Mouse (Mus musculus): ENCODE data around the gene Lrba. TPM values are rescaled to one million over a fixed set of nuclear protein-coding genes. Genes with fewer than 3 reads are reported as not detected.

Lrba gene
- polyA plus RNA-seq, 1 experiment from 2014 or later = 4.4 TPM

DNA sequence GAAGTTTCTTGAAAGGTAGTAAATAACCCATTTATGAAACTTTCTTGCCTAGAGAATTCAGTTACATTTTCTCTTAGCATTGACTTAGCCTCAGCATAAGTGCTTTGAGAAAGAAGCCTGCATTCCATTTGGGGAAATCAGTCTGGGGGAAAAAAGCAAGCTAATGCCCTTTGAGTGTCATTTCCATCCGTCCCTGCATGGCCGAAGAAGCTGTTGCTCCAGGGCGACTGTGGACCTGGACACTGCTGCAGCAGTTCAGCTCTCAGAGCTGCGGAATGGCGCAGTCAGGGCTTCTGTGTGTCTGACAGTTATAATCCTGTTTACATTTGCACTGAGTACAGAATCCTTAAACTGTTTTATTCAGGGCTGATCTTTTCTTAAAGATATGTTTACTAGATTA lies 327.7 kb downstream of the Lrba start:
- Histone ChIP-seq H3K9me3 (no peaks in the 10 kb centered on the region), H3K36me3 (replicated peaks) (no peaks in the 10 kb centered on the region), H3K27ac (no peak overlapping the region), H3K27me3 (peaks cover 69% of the 10 kb centered on the region), H3K9ac (no peak overlapping the region), H3K4me3 (replicated peaks) (no peak overlapping the region), H3K4me1 (peaks cover 28% of the 10 kb centered on the region), H3K4me2 (no peak overlapping the region)
- whole genome bisulfite sequencing = 9% methylated on average over 5 of the region's 5 CpGs
- no peak for ATAC-seq (ENCODE audit: low FRiP score)

DNA sequence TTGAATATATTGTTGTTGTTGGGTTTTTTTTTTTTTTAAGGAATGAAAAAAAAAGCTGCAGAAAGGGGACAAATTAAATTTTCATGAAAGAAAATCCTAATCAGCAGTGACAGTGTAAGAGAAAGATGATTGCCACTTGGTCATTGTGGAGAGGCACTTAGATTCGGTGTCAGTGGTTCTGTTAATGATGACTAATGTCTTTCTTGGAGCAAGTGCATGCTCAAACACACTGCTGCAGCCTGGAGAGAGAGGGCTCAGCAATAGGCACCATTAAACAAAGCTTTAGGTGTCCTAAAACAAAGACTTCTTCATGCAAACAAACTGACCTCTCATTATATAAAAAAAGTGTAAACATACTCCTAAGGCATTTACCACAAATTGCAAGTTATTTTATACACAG lies 334.5 kb downstream of the Lrba start:
- Histone ChIP-seq H3K4me3 (replicated peaks) (no peak overlapping the region), H3K36me3 (replicated peaks) (no peaks in the 10 kb centered on the region), H3K4me2 (no peak overlapping the region), H3K27ac (no peak overlapping the region), H3K27me3 (peaks cover 55% of the 10 kb centered on the region), H3K9ac (no peak overlapping the region), H3K4me1 (peaks cover 12% of the 10 kb centered on the region; the same call in 1 of the 2 replicates), H3K9me3 (no peaks in the 10 kb centered on the region)
- no peak for ATAC-seq (ENCODE audit: low FRiP score)
- 26% methylated on average over 1 of the region's 1 CpGs for WGBS

DNA sequence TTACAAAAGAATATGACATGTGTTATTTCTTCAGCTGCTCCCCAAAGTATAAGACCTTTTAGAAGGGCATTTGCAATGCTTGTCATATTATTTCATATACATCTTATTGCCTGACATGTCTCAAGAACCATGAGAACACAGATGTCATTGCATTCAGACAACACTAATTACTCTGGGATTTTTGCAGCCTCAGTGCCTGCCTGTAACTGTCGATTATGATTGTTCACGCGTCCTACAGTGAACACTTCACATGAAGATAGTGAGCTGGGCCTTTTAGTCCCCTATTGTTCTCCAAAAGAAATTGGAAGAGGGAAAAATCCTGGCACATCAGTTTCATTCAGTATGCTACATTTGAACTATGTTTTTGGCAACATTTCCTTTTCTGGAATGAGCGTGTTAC lies 335.2 kb downstream of the Lrba start:
- H3K4me1 ChIP-seq = peaks cover 12% of the 10 kb centered on the region; the same call in 1 of the 2 replicates
- ATAC-seq (ENCODE audit: low FRiP score) = no peak
- H3K36me3 ChIP-seq (replicated peaks) = no peaks in the 10 kb centered on the region
- no peak overlapping the region for H3K4me3 ChIP-seq (replicated peaks)
- no peak overlapping the region for H3K27ac ChIP-seq
- H3K9me3 ChIP-seq = no peaks in the 10 kb centered on the region
- no peak overlapping the region for H3K4me2 ChIP-seq
- peaks cover 51% of the 10 kb centered on the region for H3K27me3 ChIP-seq
- H3K9ac ChIP-seq = no peak overlapping the region
- WGBS = 60% methylated on average over 4 of the region's 4 CpGs

DNA sequence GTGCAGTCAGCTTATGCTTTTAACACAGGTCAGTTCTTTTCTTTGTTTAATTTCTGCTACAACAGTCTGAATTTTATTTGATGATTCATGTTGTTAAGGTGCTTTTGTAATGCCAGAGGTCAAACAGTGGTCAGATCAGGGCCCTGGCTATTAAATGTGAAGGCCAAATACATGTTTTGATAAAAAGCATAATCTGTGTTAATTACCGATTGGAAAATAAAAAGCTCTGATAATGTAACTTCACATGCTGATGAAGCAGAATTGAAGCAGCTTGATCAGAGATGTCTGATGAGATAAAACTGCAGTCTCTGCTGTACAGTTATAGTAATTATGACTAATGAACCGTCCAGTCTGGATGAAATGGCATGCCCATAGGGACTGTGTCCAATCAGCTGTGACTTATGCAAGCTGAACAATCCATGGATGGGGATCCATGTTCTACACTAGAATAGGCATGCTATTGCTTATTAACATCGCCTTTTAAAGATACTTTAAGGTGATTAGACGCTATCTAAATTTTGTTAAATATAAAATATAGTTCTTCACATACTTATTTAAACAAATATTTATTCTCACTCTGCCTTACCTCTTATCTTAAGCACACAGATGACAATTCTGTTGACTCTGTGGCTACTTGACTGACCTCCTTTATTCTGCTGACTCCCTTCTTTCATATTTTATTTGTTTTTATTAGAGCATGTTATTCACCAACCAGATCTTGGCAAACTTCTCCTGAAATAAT lies 336.0 kb downstream of the Lrba start:
- H3K9ac ChIP-seq = no peak overlapping the region
- H3K4me3 ChIP-seq (replicated peaks) = no peak overlapping the region
- no peak overlapping the region for H3K27ac ChIP-seq
- ATAC-seq (ENCODE audit: low FRiP score) = no peak
- 82% methylated on average over 4 of the region's 4 CpGs for WGBS
- peaks cover 48% of the 10 kb centered on the region for H3K27me3 ChIP-seq
- peaks cover 12% of the 10 kb centered on the region; the same call in 1 of the 2 replicates for H3K4me1 ChIP-seq
- no peak overlapping the region for H3K4me2 ChIP-seq
- H3K9me3 ChIP-seq = no peaks in the 10 kb centered on the region
- H3K36me3 ChIP-seq (replicated peaks) = no peaks in the 10 kb centered on the region

DNA sequence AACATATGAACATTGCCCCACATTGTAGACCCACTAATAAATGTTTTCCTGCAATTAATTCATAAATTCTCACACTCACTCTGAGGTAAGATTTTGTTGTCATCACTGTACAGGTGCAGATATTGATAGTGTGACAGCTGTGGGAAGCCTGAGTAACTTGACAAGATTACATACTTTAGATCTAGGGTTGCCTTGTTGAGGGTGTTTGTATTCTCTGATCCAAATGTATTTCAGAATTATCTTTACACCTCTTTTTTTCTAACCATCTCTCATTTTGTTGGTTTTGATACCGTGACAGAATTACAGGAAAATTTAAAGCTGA lies 336.5 kb downstream of the Lrba start:
- WGBS = 96% methylated on average over 1 of the region's 1 CpGs
- H3K27me3 ChIP-seq = peaks cover 49% of the 10 kb centered on the region

DNA sequence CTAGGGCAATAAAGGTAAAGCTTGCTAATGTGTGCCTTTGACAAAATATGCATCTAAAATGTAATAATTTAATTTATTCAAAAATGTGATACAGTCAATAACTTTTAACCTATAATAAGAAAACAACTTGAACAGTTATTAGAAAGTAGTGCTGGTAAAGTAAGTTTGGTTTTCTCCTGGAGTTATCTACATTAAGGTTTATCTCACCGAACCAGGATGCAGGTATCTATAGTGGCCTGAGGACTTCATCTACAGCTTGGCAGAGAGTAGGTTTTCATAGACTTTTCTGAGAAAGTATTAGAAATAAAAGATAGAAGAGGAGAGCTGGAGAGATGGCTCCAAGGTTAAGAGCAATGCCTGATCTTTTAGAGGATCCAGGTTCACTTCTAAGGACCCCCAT lies 336.9 kb downstream of the Lrba start:
- H3K36me3 ChIP-seq (replicated peaks) = no peaks in the 10 kb centered on the region
- no peak overlapping the region for H3K4me2 ChIP-seq
- ATAC-seq (ENCODE audit: low FRiP score) = no peak
- no peak overlapping the region for H3K4me3 ChIP-seq (replicated peaks)
- H3K27me3 ChIP-seq = peaks cover 51% of the 10 kb centered on the region
- H3K27ac ChIP-seq = no peak overlapping the region
- H3K4me1 ChIP-seq = peaks cover 12% of the 10 kb centered on the region; the same call in 1 of the 2 replicates
- no peaks in the 10 kb centered on the region for H3K9me3 ChIP-seq
- WGBS = 100% methylated on average over 1 of the region's 1 CpGs
- H3K9ac ChIP-seq = no peak overlapping the region

More for the DNA sequence above, 336.5 kb downstream of the Lrba start:
- no peak overlapping the region for H3K27ac ChIP-seq
- H3K9ac ChIP-seq = no peak overlapping the region
- H3K4me3 ChIP-seq (replicated peaks) = no peak overlapping the region
- H3K9me3 ChIP-seq = no peaks in the 10 kb centered on the region
- H3K36me3 ChIP-seq (replicated peaks) = no peaks in the 10 kb centered on the region
- ATAC-seq (ENCODE audit: low FRiP score) = no peak
- H3K4me2 ChIP-seq = no peak overlapping the region
- peaks cover 12% of the 10 kb centered on the region; the same call in 1 of the 2 replicates for H3K4me1 ChIP-seq

DNA sequence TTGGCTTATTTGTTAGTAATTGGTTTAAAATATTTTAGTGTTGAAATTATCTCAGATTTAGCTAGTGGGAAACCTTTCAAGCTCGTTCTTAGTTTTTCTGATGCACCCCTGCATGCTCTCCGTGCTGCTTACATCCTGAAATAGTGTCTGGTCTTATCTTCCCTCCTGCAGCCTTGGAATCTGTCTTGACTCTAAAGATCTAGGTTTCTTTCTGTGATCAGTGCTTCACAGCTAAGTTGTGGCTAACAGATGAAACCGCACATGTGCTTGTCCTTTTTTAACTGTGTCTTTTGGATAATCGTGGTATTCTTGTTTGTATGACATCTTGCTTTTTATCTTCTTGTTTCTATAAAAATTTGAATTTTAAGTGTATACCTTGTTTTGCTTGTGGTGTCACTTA lies 342.8 kb downstream of the Lrba start:
- no peaks in the 10 kb centered on the region for H3K36me3 ChIP-seq (replicated peaks)
- peaks cover 48% of the 10 kb centered on the region for H3K27me3 ChIP-seq
- no peak overlapping the region for H3K4me3 ChIP-seq (replicated peaks)
- 85% methylated on average over 4 of the region's 4 CpGs for WGBS
- H3K9me3 ChIP-seq = no peaks in the 10 kb centered on the region
- H3K9ac ChIP-seq = no peak overlapping the region
- no peaks in the 10 kb centered on the region for H3K4me1 ChIP-seq
- no peak for ATAC-seq (ENCODE audit: low FRiP score)
- H3K27ac ChIP-seq = no peak overlapping the region
- H3K4me2 ChIP-seq = no peak overlapping the region

DNA sequence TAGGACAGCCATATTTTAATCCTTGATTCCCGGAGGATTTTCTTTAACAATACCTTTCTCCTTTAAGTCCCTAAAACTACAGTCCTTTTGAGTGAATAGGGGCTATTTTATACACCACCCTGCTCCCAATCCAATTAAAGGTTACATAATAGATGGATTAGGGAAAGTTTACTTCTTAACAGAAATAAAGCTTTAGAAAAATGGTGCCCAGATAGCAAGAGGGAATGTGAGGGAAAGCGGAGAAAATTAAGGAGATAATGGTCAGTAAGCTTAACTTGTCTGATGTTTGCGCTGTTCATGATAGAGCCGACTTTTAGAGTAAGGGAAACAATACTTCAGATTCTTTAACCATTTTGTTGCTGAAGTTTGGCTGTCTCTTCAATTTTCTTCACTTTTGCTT lies 347.0 kb downstream of the Lrba start:
- no peak overlapping the region for H3K27ac ChIP-seq
- no peak overlapping the region for H3K4me3 ChIP-seq (replicated peaks)
- no peak overlapping the region for H3K9ac ChIP-seq
- H3K4me1 ChIP-seq = no peaks in the 10 kb centered on the region; the same call in 1 of the 2 replicates
- H3K4me2 ChIP-seq = no peak overlapping the region
- H3K9me3 ChIP-seq = no peaks in the 10 kb centered on the region
- no peak for ATAC-seq (ENCODE audit: low FRiP score)
- 3% methylated on average over 4 of the region's 4 CpGs for WGBS
- peaks cover 45% of the 10 kb centered on the region for H3K27me3 ChIP-seq
- no peaks in the 10 kb centered on the region for H3K36me3 ChIP-seq (replicated peaks)

DNA sequence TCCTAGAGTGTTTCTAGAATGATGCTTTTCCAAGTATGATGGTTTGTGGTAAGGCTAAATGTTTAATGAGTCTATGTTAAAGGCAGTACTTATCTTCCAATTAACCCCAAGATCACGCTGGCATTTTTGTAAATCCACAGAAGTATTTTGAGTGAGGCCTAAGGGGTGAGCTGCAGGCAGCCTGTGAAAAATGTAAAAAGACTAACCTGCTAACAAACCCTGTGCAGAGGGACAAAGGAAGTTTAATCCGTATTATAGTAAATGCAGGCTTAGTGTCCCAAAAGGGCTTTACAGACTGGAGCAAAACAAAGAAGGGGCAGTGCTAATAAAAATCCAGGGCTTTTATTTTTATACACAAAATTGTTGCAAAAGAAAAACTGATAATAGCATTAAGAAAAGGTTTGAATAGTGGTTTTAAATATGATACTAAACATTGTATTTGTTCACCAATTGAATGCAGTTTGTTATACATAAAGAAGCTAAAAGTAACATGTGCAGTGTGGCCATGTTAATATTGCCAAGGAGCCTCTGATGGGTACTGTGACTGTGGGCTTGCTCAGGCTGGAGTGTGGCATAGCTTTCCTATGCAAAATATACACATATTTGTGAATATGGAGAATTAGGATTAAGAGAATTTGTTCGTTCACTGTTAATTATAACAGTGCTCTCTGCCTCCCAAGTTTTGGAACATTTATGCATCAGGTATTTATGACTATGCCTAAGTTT lies 348.2 kb downstream of the Lrba start:
- no peak overlapping the region for H3K27ac ChIP-seq
- no peak overlapping the region for H3K4me2 ChIP-seq
- no peak overlapping the region for H3K9ac ChIP-seq
- no peaks in the 10 kb centered on the region for H3K9me3 ChIP-seq
- no peak overlapping the region for H3K4me3 ChIP-seq (replicated peaks)
- no peaks in the 10 kb centered on the region for H3K36me3 ChIP-seq (replicated peaks)
- 13% methylated on average over 3 of the region's 3 CpGs for WGBS
- H3K4me1 ChIP-seq = no peaks in the 10 kb centered on the region; the same call in 1 of the 2 replicates
- ATAC-seq (ENCODE audit: low FRiP score) = no peak
- H3K27me3 ChIP-seq = peaks cover 47% of the 10 kb centered on the region

DNA sequence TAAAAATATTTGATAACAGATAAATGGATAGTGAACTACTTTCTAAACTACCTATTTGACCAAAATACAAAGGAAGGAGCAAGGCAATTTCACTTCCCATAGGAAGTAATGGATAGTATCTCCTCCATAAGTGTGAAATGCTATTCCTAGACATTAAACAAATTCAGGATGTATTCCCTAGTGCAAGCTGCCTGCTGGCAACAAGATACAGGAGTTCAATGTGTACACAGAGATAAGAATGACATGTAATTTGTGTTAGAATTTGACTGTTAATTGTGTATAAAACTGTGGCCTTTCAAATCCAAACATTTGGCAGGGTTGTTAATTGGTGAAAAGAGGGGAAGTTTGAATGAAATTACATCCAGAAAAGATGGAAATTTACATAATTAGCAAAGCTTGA lies 350.8 kb downstream of the Lrba start:
- Histone ChIP-seq H3K4me2 (no peak overlapping the region), H3K9me3 (no peaks in the 10 kb centered on the region), H3K27ac (no peak overlapping the region), H3K36me3 (replicated peaks) (no peaks in the 10 kb centered on the region), H3K4me1 (no peaks in the 10 kb centered on the region; the same call in 1 of the 2 replicates), H3K9ac (no peak overlapping the region), H3K27me3 (peaks cover 45% of the 10 kb centered on the region), H3K4me3 (replicated peaks) (no peak overlapping the region)
- no peak for ATAC-seq (ENCODE audit: low FRiP score)

DNA sequence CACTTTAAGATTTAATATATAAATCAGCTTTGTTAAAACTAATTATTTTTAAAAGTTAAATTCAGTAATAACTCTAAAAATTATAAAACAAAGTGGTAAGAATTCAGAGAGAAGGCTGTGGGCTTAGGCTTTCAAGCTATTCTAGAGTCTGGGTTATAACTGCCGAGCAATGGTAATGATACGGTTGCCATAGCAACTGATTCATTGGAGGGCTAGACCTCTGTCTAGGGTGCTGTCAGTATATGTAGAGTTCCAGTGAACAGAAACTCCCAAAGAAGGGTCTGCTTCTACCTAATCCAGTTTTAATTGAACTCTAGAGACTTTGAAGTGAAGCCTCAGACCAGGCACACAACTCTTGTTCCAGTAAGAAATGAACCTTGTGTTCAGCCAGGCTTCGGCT lies 377.8 kb downstream of the Lrba start:
- ATAC-seq (ENCODE audit: low FRiP score) = peak; percentile 67; the same call in 1 of the 2 replicates
- H3K27me3 ChIP-seq = no peaks in the 10 kb centered on the region
- H3K27ac ChIP-seq = no peak overlapping the region
- H3K9ac ChIP-seq = no peak overlapping the region
- no peak overlapping the region for H3K4me2 ChIP-seq
- H3K4me3 ChIP-seq (replicated peaks) = no peak overlapping the region
- 33% methylated on average over 3 of the region's 3 CpGs for WGBS
- no peaks in the 10 kb centered on the region for H3K36me3 ChIP-seq (replicated peaks)
- no peaks in the 10 kb centered on the region for H3K9me3 ChIP-seq
- 0 out of 2 replicates have a peak, but pooled peaks cover 3% of the 10 kb centered on the region for H3K4me1 ChIP-seq

DNA sequence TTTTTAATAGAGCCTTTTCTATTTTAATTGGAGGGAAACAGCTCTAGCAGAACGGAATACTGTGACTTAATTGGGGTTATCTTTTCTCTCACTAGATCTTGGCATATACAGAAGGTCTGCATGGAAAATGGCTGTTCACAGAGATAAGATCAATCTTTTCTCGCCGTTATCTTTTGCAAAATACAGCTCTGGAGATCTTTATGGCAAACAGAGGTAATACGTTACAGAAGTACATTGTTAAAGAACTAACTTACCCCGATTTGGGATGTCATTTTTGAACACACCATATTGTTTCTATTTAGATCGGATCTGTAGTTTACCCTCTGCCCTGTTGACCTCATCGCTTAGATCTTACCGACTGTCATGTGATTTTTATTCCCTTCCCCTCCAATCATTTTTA lies 381.3 kb downstream of the Lrba start:
- Histone ChIP-seq H3K4me2 (no peak overlapping the region), H3K27me3 (no peaks in the 10 kb centered on the region), H3K4me1 (0 out of 2 replicates have a peak, but pooled peaks cover 3% of the 10 kb centered on the region), H3K36me3 (replicated peaks) (no peaks in the 10 kb centered on the region), H3K9me3 (no peaks in the 10 kb centered on the region), H3K9ac (no peak overlapping the region), H3K27ac (no peak overlapping the region), H3K4me3 (replicated peaks) (no peak overlapping the region)
- no peak for ATAC-seq (ENCODE audit: low FRiP score)
- 80% methylated on average over 8 of the region's 8 CpGs for WGBS

Measured in forebrain, embryonic 12.5 days (tissue).